Mouse (Mus musculus) heart, adult 2 months (tissue): ENCODE measurements around the gene Vkorc1. TPM values are rescaled to one million over a fixed set of nuclear protein-coding genes. Genes with fewer than 3 reads are reported as not detected.

Experiments used
- DNase-seq, 2 experiments: peaks; one replicate each; pipeline ENCODE4 v3.0.0; 2021
- H3K27ac ChIP-seq: fragments of 200-600 bp; 2 replicates; pipeline ENCODE4 v1.8.1; 2022
- H3K27me3 ChIP-seq: fragments of 200-500 bp; 2 replicates; pipeline ENCODE4 v1.6.1; 2012; ENCODE audit warnings: mild to moderate bottlenecking, low read length, inconsistent platforms, mixed read lengths; ENCODE audit not compliant: control insufficient read depth, insufficient read depth
- H3K36me3 ChIP-seq: fragments of 200-500 bp; 2 replicates; pipeline ENCODE4 v1.6.1; 2012; ENCODE audit warnings: low read length, inconsistent platforms; ENCODE audit not compliant: control insufficient read depth, insufficient read depth
- H3K4me1 ChIP-seq: fragments of 200-500 bp; 2 replicates; pipeline ENCODE4 v1.6.1; 2011; ENCODE audit warnings: low read length; ENCODE audit not compliant: control insufficient read depth, insufficient read depth
- H3K4me3 ChIP-seq: fragments of 200-600 bp; 2 replicates; pipeline ENCODE4 v1.8.1; 2022
- H3K79me2 ChIP-seq: fragments of 200-500 bp; replicated peaks from 2 replicates; pipeline ENCODE4 v1.6.1; 2012; ENCODE audit warnings: mild to moderate bottlenecking, inconsistent platforms, low read length, moderate library complexity, mixed read lengths; ENCODE audit not compliant: control insufficient read depth, insufficient read depth
- H3K9ac ChIP-seq: fragments of 200-500 bp; 2 replicates; pipeline ENCODE4 v1.6.1; 2012; ENCODE audit warnings: low read depth, mild to moderate bottlenecking, control low read depth, inconsistent platforms, low read length, mixed read lengths
- CTCF ChIP-seq: fragments of 200-600 bp; IDR thresholded peaks from 2 replicates; pipeline ENCODE4 v1.8.1; 2022; ENCODE audit warnings: antibody characterized with exemption, mild to moderate bottlenecking, moderate library complexity
- EP300 ChIP-seq: fragments of 200-500 bp; IDR thresholded peaks from 2 replicates; pipeline ENCODE4 v1.6.1; 2011; ENCODE audit warnings: low read depth, low read length, control low read depth; ENCODE audit not compliant: insufficient read depth
- POLR2A ChIP-seq: fragments of 200-500 bp; IDR thresholded peaks from 2 replicates; pipeline ENCODE4 v1.6.1; 2011; ENCODE audit warnings: mild to moderate bottlenecking, low read depth, low read length, control low read depth; ENCODE audit not compliant: insufficient read depth
- WGBS: fragments of 180-500 bp; shearing (Covaris S2); methylation state at CpG from one replicate; pipeline ENCODE4 v1.1.7; 2018; 5-methylcytosine and 5-hydroxymethylcytosine counted together
- intact Hi-C: fragments of 180-260 bp; cut with DNase I; formaldehyde crosslinking; loops from one replicate; pipeline ENCODE4 v1.15.1; 2025
- polyA plus RNA-seq: library from polyadenylated mRNA; depleted of rRNA; stranded (reverse); fragments of >200 nt; gene quantifications from 2 replicates; pipeline ENCODE4 v1.2.3, GENCODE M21; 2012
- total RNA-seq, 2 experiments: library from RNA; stranded (reverse); gene quantifications; 2 replicates each; pipeline ENCODE4 v1.2.3; 2021

The Vkorc1 gene
- total and polyA plus RNA-seq, 3 experiments, result 16.2 to 59.2 (median 17.7) TPM

DNA sequence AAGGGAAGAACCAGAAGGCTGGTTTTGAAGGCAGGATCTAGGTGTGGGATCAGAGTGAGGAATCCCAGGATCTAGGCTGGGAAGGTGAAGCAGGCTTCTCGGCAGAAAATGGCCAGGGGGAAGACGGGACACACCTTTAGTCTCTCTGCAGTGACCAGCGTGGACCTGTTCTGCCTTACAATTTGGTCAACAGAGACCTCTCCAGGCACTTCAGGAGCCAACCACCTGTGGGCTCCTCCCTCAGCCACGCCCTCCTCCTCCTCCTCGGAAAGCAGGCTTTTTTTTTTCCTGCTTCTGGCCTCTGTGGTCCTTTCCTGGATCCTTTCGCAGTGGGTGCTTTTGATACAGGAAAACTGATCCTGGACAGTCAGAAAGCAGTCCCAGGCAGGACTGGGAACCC, 34.5 kb upstream of the Vkorc1 start, which contains the start of gene Prss8:
Gene Prss8, minus strand, starts transcription at position 182 of the 400 bp plus-strand sequence.
- 41% methylated on average over 6 of the region's 6 CpGs for WGBS
- DNase-seq, result no peak
- Histone ChIP-seq H3K27ac (no peak within 1 kb of the TSS), H3K4me3 (no peak within 1 kb of the TSS), H3K79me2 (no peaks in the 10 kb centered on the region), H3K27me3 (peaks cover 2% of the 10 kb centered on the region; the same call in 1 of the 2 replicates), H3K9ac (no peak within 1 kb of the TSS), H3K36me3 (no peaks in the 10 kb centered on the region), H3K4me1 (no peaks in the 10 kb centered on the region; the same call in 1 of the 2 replicates)
- no peak for TF ChIP-seq EP300
- TF ChIP-seq POLR2A, result no peak
- TF ChIP-seq CTCF, result no peak
- intact Hi-C loops, result no loop called here

DNA sequence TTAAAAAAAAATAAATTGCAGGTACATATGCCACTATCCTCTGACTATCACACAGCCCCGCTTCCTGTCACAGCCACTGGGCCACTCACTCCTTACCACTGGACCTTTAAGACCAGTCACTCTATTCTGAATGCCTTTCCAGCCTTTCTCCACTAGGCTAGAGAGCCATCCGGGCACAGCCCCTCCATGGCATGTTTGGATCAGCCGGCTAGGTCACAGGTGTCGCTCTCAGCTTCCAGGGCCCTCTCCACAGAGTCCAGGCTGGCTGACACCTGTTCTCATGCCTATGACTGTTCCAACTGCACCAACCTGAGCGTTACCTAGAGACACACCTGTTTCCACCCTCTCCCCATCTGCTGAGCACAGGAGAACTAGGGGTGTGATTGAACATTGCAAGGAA, 33.2 kb upstream of the Vkorc1 start:
- intact Hi-C loops, result no loop called here
- H3K9ac ChIP-seq, result no peak overlapping the region
- no peak overlapping the region for H3K27ac ChIP-seq
- 46% methylated on average over 5 of the region's 5 CpGs for WGBS
- DNase-seq, result no peak
- peaks cover 2% of the 10 kb centered on the region; the same call in 1 of the 2 replicates for H3K27me3 ChIP-seq
- no peaks in the 10 kb centered on the region for H3K79me2 ChIP-seq
- H3K4me1 ChIP-seq, result no peaks in the 10 kb centered on the region
- H3K4me3 ChIP-seq, result no peak overlapping the region
- TF ChIP-seq EP300 (no peak), CTCF (no peak), POLR2A (no peak)
- H3K36me3 ChIP-seq, result no peaks in the 10 kb centered on the region

DNA sequence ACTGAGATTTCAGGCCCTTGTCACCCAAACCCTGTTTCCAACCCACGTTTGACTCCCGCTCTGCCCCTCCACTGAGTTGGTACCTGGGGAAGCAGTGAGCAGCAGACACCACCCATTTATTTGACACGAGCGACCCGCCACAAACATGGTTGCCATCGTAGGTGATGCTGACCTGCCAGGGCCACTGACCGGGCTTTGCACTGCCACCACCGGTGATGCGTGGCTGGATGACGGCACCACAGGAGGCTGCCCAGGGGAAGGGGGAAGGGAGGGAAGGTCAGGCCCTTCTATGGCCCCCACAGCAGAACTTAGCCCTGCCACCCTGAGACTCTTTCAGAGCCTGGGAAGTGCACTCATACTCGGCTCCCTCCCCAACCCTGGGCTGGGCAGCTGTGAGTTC, 32.3 kb upstream of the Vkorc1 start:
- Histone ChIP-seq H3K27ac (no peak overlapping the region), H3K36me3 (no peaks in the 10 kb centered on the region), H3K4me3 (no peak overlapping the region), H3K27me3 (peaks cover 2% of the 10 kb centered on the region; the same call in 1 of the 2 replicates), H3K9ac (no peak overlapping the region), H3K79me2 (no peaks in the 10 kb centered on the region), H3K4me1 (no peaks in the 10 kb centered on the region)
- intact Hi-C loops, result no loop called here
- WGBS, result 90% methylated on average over 11 of the region's 11 CpGs
- DNase-seq, result no peak
- TF ChIP-seq EP300, result no peak
- no peak for TF ChIP-seq POLR2A

DNA sequence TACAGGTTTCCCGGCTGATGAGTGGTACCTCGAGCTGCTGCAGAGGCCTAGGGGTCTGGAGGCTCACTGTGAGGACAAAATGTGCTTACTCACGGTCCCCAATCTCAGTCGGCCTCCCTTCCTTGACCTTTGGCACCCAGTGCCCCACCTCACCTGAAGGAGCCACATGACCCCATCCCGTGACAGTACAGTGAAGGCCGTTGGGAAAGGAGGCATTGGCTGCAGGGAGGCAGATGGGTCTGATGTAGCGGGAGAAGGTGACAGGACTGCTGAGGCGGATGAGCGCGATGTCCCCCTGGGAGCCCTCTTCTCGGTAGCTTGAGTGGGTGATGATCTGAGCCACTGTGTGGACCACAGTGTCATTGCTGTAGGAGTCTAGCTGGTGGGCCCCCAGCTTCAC, 31.4 kb upstream of the Vkorc1 start:
- Histone ChIP-seq H3K4me1 (no peaks in the 10 kb centered on the region), H3K9ac (no peak overlapping the region), H3K79me2 (no peaks in the 10 kb centered on the region), H3K36me3 (no peaks in the 10 kb centered on the region), H3K27ac (no peak overlapping the region), H3K4me3 (no peak overlapping the region), H3K27me3 (peaks cover 2% of the 10 kb centered on the region; the same call in 1 of the 2 replicates)
- intact Hi-C loops, result no loop called here
- no peak for DNase-seq
- TF ChIP-seq POLR2A, result no peak
- TF ChIP-seq EP300, result no peak
- no peak for TF ChIP-seq CTCF
- 80% methylated on average over 11 of the region's 11 CpGs for WGBS

DNA sequence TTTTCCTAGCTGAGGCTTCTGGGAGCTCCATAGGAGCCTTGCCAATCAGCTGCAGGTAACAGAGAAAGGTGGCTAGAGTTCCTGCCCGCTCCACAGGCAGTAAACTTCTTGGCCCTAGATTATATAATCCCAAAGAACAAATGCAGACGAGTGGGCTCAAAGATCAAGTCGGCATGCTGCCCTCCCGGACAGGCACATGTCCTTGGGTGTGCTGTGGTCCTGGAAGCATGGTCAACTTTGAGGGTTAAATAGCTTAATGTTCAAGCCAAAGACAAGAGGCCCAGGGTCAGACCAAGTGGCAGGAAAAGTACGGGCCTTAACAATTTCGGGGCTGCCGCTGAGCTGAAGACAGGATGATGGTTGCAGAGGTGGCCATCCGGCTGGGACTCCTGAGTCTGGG, 30.6 kb upstream of the Vkorc1 start:
- H3K36me3 ChIP-seq, result no peaks in the 10 kb centered on the region
- 89% methylated on average over 8 of the region's 8 CpGs for WGBS
- H3K27ac ChIP-seq, result no peak overlapping the region

DNA sequence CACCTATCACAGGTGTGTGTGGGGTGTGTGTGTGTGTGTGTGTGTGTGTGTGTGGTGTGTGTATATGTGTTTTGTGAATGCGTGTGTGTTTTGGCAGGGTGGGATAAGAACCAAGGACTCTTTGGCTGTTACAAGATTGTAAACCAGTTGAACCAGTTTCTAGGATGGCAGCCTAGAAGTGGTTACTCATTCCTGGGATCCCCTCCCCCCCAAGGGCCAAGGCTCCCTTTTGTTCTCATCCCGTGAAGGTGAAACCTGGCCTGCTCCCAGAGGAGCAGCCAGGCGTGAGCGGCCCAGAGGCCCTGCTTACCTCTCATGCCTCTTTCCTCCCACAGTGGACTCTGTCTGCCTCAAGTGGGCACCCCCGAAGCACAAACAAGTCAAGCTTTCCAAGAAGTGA, 29.8 kb upstream of the Vkorc1 start:
- Histone ChIP-seq H3K27me3 (peaks cover 2% of the 10 kb centered on the region; the same call in 1 of the 2 replicates), H3K27ac (no peak overlapping the region), H3K9ac (no peak overlapping the region), H3K4me1 (no peaks in the 10 kb centered on the region), H3K36me3 (no peaks in the 10 kb centered on the region), H3K79me2 (no peaks in the 10 kb centered on the region), H3K4me3 (no peak overlapping the region)
- 85% methylated on average over 5 of the region's 5 CpGs for WGBS
- TF ChIP-seq EP300 (no peak), POLR2A (no peak), CTCF (no peak)
- no peak for DNase-seq
- intact Hi-C loops, result no loop called here

More for the DNA sequence above, 30.6 kb upstream of the Vkorc1 start:
- Histone ChIP-seq H3K9ac (no peak overlapping the region), H3K79me2 (no peaks in the 10 kb centered on the region), H3K4me3 (no peak overlapping the region), H3K27me3 (peaks cover 2% of the 10 kb centered on the region; the same call in 1 of the 2 replicates), H3K4me1 (no peaks in the 10 kb centered on the region)
- DNase-seq, result no peak
- intact Hi-C loops, result no loop called here
- TF ChIP-seq EP300 (no peak), CTCF (no peak), POLR2A (no peak)
